Mouse (Mus musculus) CD4-positive, CD25-positive, alpha-beta regulatory T cell, adult 4 months (primary cell): ENCODE results near the gene Ceacam10. TPM values are rescaled to one million over a fixed set of nuclear protein-coding genes. Genes with fewer than 3 reads are reported as not detected.

ENCODE experiments used
- polyA plus RNA-seq, 2 experiments: library from polyadenylated mRNA; unstranded; fragments of 100-300 nt; shearing (Covaris generic); gene quantifications; one replicate each; pipeline ENCODE4 v1.2.1; 2017

Gene Ceacam10
- polyA plus RNA-seq, 2 experiments from 2014 or later: not detected

Other genes starting within 250 kb of the Ceacam10 start
- 1 to 10 TPM in 1 of 2 experiments, under 1 TPM in 1; 0.68 to 1.5 TPM for gene Irgq, start 246.5 kb upstream of the Ceacam10 start, polyA plus RNA-seq
- not detected for gene Pinlyp, start 231.1 kb upstream of the Ceacam10 start, polyA plus RNA-seq
- gene Xrcc1, start 230.9 kb upstream of the Ceacam10 start, polyA plus RNA-seq: 10 to 100 TPM; 35.3 to 46.2 TPM
- 10 to 100 TPM; 13.8 to 19.6 TPM for gene Ethe1, start 189.7 kb upstream of the Ceacam10 start, polyA plus RNA-seq
- under 1 TPM in 1 of 2 experiments, not detected in 1; 0.31 TPM for gene Zfp575, start 189.6 kb upstream of the Ceacam10 start, polyA plus RNA-seq
- under 1 TPM in 1 of 2 experiments, not detected in 1; 0.90 TPM for gene Phldb3, start 166.4 kb upstream of the Ceacam10 start, polyA plus RNA-seq
- not detected for gene Lypd3, start 140.7 kb upstream of the Ceacam10 start, polyA plus RNA-seq
- gene Tex101, start 100.5 kb upstream of the Ceacam10 start, polyA plus RNA-seq: not detected
- not detected for gene BC049730, start 68.0 kb upstream of the Ceacam10 start, polyA plus RNA-seq
- gene Gm4763, start 50.3 kb upstream of the Ceacam10 start, polyA plus RNA-seq: not detected
- gene Cd177, start 16.9 kb upstream of the Ceacam10 start, polyA plus RNA-seq: not detected
- 10 to 100 TPM; 22.4 to 44.8 TPM for gene Gm9844, start 85.0 kb downstream of the Ceacam10 start, polyA plus RNA-seq
- not detected for gene Lypd4, start 92.7 kb downstream of the Ceacam10 start, polyA plus RNA-seq
- not detected for gene Dmrtc2, start 92.9 kb downstream of the Ceacam10 start, polyA plus RNA-seq
- over 10,000 TPM; 12,099 to 13,283 TPM for gene Rps19, start 107.2 kb downstream of the Ceacam10 start, polyA plus RNA-seq
- 10 to 100 TPM in 1 of 2 experiments, 1 to 10 TPM in 1; 2.2 to 28.9 TPM for gene Cd79a, start 120.2 kb downstream of the Ceacam10 start, polyA plus RNA-seq
- 100 to 1,000 TPM; 166 to 183 TPM for gene Arhgef1, start 125.7 kb downstream of the Ceacam10 start, polyA plus RNA-seq
- not detected for gene Gm4881, start 167.3 kb downstream of the Ceacam10 start, polyA plus RNA-seq
- gene Rabac1, start 195.5 kb downstream of the Ceacam10 start, polyA plus RNA-seq: 100 to 1,000 TPM; 187 to 237 TPM
- 1 to 10 TPM; 2.3 TPM for gene Atp1a3, start 228.8 kb downstream of the Ceacam10 start, polyA plus RNA-seq